Mouse (Mus musculus): ENCODE measurements around the gene Grap.

Grap gene

DNA sequence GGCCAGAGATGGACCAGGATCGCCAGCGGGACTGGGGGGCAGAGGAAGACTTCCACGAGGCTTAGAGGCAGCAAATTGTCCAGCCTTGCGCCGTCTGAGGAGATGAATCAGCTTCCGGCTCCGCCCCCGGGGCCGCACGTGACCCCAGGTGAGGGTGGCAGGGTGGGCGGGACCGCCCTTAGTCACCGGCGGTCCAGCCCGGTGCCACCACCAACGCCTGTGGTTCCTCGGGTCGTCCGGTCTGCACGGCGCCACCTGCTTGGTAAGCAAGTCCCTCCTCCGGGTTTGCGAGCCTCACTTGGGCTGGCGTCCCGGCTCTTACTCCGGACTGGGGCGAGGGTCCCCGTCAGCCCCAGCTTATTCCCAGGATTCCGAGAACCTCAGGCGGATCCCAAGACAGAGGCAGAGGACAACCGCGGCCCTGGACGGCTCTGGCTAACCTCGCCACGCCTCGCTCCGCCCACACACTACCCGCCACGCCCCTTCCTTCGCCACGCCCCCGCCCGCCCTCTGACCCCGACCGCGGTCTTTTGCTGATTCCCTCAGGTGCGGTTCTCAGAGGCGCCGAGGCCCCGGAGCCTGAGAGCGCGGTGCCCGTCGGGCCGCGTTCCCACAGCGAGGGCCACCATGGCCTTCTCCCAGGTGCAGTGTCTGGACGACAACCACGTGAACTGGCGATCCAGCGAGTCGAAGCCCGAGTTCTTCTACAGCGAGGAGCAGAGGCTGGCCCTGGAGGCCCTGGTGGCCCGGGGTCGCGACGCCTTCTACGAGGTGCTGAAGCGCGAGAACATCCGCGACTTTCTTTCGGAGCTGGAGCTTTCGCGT lies 31.1 kb downstream of the Grap start, which contains the start of gene Fam83g:
TSS of gene Fam83g (plus strand) at position 185 of the 825 bp plus-strand sequence.
- peak; percentile 75 for DNase-seq (ENCODE audit: low spot score)

DNA sequence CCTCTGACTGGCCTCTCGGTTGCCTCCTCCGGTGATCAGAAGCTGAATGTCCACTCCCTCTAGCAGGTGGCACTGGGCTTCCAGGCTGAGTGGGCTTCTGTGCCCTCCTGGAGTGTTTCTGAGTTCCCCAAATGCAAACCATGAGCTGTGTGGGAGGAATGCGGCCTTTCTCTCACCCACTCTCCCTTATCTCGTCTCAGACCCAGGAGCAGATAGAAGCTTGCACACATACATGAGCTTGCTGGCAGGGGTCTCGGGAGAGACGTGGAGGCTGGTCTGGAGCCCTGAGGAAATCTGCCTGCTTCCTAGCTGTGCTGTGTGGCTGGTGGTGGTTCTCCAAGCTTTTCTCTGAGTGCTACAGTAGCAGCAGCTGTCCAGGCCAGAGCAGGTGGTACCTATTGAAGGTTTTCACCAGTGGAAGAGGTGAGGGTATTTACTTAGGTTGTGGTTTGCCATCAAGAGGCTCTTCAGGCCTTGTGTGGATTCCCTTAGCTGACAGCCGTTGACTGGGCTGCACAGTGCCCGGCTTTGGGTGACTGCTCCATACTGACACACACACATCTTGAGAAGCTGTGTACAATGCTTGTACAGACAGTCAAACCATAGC lies 32.2 kb downstream of the Grap start:
- DNase-seq (ENCODE audit: low spot score): no peak

DNA sequence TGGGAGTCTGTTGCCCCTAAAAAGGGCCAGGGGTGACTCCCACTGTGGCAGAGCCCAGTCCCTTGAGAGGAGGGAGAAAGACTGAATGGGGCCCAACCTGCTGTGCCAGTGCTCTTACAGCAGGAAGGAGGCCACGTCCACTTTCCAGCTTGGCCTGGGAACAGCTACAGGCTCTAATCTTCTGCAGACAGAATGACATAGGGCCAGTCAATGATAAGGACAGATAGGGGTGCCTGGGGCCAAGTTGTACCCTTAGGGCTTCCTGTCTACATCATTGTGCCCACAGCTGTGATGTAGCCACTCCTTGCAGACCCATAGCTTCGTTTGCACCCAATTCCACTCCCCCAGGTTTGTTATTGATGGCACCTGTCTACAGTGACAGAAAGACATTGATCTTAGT lies 33.1 kb downstream of the Grap start:
- DNase-seq (ENCODE audit: low spot score): no peak

DNA sequence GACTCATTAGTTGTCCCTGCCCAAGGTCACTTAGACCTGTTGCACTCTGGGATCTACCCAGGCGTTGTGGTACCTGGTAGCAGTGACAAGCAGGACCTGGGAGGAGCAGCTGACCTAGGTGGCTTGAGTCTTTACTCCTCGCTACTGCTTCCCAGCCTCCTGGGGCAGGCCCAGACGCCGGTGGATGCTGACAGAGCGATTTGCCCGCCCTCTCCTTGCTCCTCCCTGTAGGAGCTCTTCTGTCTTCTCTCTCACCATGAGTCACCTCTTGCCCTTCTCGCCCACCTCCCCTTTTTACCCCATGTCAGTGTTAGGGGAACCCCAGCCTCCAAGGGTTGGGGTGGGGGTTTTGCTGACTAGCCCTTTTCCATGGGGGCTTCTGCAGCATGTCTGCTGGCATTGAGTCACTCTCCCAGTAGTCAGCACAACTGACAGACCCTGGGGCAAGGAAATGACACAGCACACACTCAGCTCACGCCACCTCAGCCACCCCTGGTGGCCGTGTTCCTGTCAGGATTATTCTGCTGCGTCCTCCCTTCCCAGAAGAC lies 33.9 kb downstream of the Grap start:
- DNase-seq (ENCODE audit: low spot score): no peak

DNA sequence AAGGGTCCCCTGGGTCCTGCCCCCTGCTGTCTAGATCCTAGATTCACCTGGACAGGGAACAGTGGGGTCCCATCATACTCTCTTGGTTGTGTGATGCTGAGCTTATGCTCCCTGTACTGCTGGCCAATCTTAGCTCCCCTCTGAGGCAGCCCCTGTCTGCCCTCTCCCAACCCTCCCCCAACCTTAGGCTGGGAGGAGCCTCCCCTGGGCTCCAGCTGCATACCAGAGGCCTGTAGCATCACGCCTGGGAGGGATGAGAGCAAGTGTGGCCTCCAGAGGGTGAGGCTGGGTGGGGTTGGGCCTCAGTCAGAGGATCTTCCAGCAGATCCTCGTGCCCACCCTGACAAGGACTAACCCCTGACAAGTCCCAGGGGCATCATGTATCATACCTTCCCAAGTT lies 34.5 kb downstream of the Grap start:
- DNase-seq (ENCODE audit: low spot score): no peak

DNA sequence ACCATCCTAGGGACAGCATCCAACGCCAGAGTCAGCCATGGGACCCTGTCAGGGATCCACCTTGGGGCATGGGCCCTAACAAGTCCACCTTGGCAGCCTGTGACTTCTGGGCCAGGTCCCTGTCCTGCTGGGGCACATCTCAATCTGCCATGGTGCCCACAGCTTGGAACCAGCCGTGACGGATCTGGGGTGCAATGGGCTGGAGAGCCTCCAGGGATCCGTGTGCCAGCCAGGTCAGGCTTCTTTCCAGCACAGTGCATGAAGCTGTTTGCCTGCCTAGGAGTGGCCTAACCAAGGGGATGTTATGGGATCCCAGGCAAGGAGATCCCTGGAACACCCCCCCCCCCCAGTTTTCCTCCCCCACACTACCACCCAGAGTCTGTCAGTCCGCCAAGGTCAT lies 39.9 kb downstream of the Grap start:
- DNase-seq (ENCODE audit: low spot score): no peak

DNA sequence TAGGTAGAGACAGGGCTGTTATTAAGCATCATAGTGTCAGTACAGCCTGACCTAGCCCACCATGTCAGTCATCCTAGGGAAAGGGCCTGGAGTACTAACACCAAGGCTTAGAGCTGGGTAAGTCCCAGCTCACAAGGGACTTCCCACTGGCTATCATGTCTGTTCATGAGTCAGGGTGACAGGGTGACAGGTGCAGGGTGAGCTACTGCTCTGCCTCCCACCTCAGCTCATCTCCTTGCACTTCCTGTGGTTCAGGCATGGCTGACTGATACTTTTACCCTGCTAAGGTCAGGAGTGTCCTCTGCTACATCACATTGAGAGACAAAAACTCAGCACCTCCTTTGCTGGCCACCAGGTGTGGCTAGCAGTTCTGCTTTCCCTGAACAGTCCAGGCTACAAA lies 45.8 kb downstream of the Grap start:
- DNase-seq (ENCODE audit: low spot score): no peak

DNA sequence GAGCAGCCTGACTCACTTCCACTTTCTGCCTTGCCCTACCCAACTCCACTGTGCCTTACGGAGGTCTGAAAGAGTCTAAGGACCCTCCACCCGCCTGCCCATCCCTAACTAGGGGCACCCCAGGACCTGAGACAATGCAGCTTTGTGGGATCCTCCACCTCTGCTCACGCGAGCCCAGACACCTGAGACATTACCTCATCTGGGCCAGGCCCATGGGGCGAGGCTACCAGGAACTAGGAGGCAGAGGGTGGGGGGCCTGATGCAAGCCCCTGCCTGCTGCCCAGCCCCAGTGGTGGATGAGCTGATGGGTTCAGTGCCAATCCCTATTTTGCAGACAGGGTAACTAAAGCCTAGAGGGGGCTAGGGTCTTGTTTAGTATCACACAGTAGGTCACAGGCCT lies 46.4 kb downstream of the Grap start:
- DNase-seq (ENCODE audit: low spot score): no peak

DNA sequence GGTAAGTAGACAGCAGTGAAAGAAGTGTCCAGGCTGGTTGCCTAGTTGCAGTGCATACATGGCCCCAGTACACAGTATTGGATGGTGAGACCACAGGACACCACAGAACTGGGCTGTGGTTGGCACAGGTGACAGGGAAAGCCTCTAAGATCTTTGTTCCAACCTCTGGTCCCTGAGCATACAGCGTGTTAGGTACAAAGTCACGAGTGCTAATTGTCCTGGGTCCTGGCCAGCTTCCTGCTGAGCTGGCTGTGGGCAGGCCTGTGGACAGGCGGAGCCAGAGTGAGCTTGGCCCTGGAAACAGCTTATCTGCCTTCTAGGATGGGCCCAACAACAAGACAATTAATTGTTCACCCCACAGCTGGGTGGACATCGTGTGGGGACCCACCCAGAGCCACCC lies 46.9 kb downstream of the Grap start:
- no peak for DNase-seq (ENCODE audit: low spot score)

DNA sequence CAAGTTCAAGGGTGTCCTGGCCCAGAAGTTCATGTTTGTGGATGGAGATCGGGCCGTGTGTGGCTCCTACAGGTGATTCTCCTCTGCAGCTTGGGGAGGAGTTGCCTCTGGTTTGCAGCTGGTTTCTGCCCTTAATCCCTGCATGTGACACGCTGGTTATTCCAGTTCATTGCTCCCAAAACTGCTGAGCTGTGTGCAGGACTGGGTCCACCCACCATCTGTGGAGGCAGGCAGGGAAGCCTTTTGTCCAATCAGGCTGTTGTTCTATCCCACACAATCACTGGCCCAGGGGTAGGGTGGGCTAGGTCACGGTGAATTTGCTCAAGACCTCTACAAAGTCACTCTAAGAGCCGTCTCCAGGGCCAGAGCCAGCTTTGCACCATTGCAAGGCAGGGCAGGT lies 48.6 kb downstream of the Grap start:
- peak; percentile 47 for DNase-seq (ENCODE audit: low spot score)

DNA sequence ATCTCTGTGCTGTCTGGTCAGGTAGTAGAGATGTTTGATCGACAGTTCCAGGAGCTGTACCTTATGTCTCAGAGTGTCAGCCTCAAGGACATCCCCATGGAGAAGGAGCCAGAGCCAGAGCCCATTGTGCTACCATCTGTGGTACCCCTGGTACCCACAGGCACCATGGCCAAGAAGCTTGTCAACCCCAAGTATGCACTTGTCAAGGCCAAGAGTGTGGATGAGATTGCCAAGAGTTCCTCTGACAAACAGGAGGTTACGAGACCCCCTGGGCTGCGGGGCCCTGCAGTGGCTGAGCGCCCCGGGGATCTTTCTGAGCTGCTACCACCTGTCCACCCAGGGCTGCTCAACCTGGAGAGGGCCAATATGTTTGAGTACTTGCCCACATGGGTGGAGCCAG lies 49.4 kb downstream of the Grap start:
- no peak for DNase-seq (ENCODE audit: low spot score)

DNA sequence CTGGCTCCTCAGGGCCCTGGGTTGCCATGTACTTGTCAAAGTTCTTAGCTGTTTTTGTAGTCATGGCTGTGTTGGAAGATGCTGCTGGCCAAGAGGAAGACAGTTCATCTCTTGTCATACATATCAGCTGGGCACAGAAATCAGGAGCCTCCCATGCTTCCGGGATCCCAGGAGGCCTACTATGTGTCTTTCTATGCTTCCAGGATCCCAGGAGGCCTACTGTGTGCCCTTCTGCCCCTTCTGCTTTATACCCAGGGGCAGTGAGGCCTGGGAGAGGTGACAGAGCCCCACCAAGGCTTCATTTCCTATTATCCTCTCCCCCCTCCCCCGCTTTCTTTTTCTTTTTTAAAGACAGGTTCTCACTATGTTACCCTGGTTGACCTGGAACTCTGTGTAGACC lies 52.5 kb downstream of the Grap start:
- no peak for DNase-seq (ENCODE audit: low spot score)

DNA sequence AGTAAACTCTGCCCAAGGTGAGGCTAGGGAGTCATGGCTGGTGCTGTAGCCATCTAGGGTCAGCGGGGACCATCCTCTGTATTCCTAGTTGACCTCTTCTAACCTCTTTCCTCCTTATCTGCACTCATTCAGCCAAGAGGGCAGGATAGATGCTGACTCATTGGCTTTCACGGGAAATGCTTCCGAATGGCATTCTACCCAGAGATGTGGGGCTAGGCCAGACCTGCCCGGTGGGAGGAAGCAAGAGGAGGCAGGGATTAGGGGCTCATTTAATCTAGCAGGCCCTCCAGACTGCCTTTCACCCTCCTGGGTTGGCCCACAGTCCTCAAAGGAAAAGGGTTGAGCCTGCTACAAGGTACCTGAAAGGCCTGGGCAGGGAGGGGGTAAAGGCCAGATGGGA lies 53.2 kb downstream of the Grap start:
- DNase-seq (ENCODE audit: low spot score): no peak

DNA sequence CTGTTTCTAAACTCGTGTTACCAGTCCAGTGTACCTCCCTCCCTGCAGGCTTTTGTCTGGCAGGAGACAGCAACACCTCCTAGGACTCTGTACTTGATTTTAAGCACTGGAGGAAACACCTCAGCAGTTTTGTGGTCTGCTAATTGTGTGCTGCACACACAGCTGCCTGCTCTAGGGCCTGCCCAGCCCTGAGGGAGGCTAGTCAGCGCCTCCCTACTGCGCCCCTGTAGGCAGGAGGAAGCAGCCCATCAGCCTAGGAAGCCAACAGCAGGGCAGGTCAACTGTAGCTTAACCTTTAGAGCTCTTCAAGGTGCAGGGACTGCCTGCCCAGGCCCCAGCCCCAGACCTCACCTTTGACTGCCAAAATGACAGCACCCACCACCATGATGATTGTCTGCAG lies 55.9 kb downstream of the Grap start:
- no peak for DNase-seq (ENCODE audit: low spot score)

DNA sequence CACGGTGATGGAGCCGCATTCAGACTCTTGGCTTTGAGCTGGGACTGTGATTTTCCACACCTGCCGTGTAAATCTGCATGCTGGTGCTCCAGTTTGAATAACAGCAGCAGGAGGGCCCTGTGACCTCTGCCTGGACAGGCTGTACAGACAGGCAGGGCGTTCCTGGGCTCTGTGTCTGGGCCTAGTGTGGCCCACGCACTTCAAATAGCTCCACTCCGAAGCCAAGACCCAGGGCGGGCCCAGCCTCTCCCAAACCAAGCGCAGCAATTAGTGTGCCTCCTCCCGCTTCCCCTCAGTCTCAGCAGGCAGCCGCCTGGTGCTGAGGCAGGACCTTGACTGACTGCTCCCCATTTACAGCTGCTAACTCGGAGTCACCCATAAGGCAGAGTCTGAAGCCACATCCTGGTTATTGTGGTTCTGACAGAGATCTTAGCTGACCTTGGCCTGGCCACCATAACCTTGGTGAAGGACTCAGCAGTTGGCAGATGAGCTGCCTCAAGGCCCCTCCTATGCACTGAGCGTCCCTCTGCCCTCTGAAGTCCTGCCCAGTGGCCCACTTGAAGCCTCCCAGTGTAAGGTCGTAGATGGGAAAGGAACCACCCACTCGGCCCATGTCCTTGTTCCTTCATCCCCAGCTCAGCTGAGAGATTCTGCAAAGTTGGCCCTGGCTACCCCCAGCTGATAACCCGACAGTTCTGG lies 60.2 kb downstream of the Grap start:
- no peak for DNase-seq (ENCODE audit: low spot score)

DNA sequence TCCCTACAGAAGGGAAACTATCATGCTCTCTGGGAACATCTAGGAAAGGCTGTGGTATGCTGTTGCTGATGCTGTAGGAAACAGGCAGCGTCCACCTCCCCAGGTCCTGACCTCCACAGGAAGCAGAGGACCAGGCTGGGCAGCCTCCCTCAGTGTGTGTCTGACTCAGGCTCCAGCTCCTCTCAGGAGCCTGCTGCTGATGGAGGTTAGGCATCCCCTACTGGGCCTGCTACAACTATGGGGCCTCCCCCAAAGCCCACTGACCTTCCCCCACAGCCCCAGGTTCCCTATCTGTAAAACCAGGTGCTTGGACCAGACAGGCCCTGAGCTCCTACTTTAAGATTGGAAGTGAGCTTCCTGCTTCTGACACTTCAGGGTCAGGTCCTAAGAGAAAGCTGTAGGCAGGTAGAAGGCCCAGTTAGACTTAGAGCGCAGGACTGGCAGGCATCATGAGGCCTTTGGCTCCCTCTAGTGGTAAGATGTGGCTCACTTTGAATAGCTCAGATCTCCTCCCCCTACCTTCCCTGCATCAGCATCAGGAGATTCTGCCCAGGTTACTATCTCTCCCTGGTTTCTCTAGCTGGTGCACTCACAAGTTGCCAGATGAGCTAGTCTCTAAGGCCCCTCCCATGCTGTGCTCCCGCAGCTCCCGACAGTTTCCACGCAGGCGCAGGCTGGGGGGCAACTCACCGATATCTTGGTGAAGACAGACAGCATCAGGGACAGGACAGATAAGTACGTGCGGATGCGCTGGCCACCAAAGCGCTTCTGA lies 61.5 kb downstream of the Grap start:
- DNase-seq (ENCODE audit: low spot score): peak; percentile 97

DNA sequence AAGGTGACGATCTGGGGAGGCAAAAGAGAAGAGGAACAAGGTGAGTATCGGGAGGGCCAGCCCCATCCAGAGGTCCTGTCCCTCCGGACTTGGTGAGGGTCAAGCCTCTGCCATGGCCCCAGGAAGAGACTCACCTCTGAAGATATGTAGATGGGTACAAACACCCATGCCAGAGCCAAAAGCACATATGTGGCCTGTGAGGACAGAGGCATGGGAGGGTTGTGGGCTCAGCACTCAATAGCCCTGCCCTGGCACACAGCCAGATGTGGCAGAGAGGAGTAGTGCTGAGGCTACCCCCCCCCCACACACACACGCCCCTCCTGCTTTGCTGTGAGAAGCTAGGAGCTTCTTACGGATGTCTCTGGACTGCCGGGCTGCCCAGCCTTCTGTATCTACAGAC lies 62.1 kb downstream of the Grap start:
- DNase-seq (ENCODE audit: low spot score): no peak

DNA sequence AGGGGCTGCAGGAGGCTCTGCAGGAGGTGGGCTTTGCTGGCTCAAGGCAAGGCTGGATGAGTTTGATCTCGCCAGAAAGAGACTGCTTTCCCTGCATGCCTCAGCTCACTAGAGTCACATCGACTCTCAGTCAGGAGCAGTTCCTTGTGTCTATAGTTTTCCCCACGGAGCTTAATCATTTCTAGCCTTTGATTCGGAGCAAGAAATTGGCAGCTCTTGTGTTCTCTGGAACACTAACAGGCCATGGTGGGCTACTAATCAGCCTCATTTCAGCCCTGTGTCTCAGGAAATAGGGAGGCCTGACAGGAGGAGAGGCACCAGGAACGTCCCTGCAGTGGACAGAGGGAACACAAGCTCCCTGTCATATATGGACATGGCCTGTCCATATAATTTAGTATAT lies 64.9 kb downstream of the Grap start:
- no peak for DNase-seq (ENCODE audit: low spot score)

DNA sequence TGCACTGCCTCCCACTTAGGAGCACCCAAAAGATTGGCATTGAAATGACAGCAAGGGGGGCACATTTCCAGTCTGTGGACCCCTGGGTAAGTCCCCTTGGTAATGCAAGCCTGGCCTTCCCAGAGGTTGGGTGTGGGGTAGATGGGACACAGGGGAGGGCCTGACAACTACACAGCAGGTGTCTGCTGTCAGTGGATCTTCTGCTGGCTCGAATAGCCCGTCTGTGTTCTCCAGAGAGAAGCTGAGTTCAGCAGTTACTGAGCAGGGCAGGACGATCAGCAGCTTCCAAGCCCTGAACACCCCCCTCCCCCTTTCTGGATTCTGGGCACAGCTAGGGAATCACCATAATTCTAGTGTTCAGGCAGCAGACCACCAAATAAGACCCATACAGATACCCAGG lies 66.3 kb downstream of the Grap start:
- no peak for DNase-seq (ENCODE audit: low spot score)

DNA sequence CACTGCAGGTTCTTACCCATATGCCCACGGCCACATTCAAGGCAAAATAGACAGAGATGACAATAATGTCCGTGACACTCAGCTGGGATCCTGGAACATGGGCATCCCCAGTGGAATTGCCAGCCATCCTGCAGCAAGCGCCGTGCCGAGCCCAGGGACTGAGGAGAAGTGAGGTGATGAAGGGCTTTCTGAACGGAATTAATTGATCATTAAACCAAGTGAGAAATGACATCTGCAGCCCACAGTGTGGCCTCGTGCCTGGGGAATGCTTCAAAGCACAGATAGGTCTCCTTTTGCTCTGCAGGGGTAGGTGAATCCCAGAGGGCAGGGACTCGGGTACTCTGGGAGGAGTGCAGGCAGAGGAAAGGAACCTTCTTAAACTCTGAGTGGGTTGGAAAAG lies 66.8 kb downstream of the Grap start:
- DNase-seq (ENCODE audit: low spot score): no peak

DNA sequence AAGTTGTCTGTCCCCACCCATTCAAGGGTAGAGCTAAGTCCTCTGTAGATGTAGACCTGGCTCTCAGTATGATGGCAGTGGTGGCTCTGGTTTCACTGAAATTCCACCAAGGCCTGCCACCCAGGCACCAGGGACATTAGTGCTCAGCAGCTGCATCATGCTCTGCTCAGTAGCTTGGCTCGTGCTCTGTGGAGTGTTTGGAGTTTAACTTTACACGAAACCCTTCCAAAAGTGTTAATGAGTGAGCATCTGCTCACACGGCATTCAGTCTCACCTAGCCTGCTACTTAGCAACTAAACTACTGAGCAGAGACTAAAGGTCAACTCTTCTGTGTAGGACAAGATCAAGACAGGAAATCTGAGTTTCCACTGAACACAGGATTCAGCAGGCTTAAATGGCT lies 67.6 kb downstream of the Grap start, which contains the start of gene Slc5a10:
TSS of gene Slc5a10 (minus strand) at position 191 of the 400 bp plus-strand sequence.
- no peak for DNase-seq (ENCODE audit: low spot score)

DNA sequence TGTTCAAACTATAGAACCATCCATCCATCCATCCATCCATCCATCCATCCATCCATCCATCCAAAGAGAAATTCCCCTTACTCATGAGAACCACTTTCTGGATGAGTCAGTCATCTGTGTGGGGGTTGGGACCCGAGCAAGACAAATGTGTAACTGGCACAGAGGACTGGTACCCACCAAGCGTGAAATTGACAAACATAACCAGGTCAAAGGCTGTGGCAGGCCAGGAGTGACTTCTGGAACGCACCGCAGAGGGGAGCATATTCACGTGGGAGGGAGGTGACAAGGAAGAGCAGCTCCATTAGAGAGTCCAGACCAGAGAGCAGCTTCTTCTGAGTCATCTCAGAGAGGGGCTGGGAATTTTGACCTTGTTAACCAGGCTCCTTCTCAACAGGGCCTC lies 69.0 kb downstream of the Grap start:
- DNase-seq (ENCODE audit: low spot score): no peak
